Mouse (Mus musculus): ENCODE data around the gene Pnkd. TPM values are rescaled to one million over a fixed set of nuclear protein-coding genes. Genes with fewer than 3 reads are reported as not detected.

Gene Pnkd
- polyA plus RNA-seq, 1 experiment from 2014 or later = 104 TPM

- ATAC-seq (ENCODE audit: insufficient number of reproducible peaks, low FRiP score, low TSS enrichment, low read depth) = no peak
- WGBS = 79% methylated on average over 10 of the region's 10 CpGs
These were observed 90.8 kb downstream of the Pnkd start for GRCm38 (mm10) chr1:74375561-74375960.

DNA sequence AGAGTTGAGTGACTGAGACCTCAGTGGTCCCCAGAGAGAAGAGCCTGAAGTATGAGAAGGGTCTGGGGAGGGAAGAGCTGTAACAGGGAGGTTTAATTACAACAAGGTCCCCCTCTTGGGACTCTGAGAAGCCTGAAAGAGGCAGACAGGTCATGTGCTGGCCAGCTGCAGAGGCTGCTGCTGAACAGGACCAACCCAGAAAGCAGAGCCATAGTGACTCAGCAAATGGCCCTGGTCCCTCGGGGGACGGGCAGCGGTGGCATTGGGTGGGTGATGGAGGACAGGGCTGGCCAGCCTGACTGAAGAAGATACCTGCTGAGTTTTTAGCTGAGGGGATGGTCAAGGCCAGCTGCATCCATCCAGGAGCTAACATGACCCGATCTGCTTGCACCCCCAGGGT is 91.7 kb downstream of the Pnkd start:
- Histone ChIP-seq H3K4me3 (no peak overlapping the region), H3K36me3 (no peaks in the 10 kb centered on the region), H3K27me3 (no peaks in the 10 kb centered on the region), H3K9me3 (no peaks in the 10 kb centered on the region), H3K4me1 (peaks cover 12% of the 10 kb centered on the region; the same call in 1 of the 2 replicates), H3K4me2 (no peak overlapping the region), H3K27ac (no peak overlapping the region), H3K9ac (no peak overlapping the region)
- no peak for ATAC-seq (ENCODE audit: insufficient number of reproducible peaks, low FRiP score, low TSS enrichment, low read depth)
- 70% methylated on average over 4 of the region's 4 CpGs for WGBS

More at GRCm38 (mm10) chr1:74375561-74375960, 90.8 kb downstream of the Pnkd start:
- Histone ChIP-seq H3K36me3 (no peaks in the 10 kb centered on the region), H3K4me3 (no peak overlapping the region), H3K27ac (no peak overlapping the region), H3K27me3 (no peaks in the 10 kb centered on the region), H3K4me2 (no peak overlapping the region), H3K4me1 (peaks cover 12% of the 10 kb centered on the region; the same call in 1 of the 2 replicates), H3K9me3 (no peaks in the 10 kb centered on the region), H3K9ac (no peak overlapping the region)

GRCm38 (mm10) chr1:74379058-74379504 is 94.4 kb downstream of the Pnkd start:
- WGBS = 65% methylated on average over 7 of the region's 7 CpGs
- Histone ChIP-seq H3K9ac (no peak overlapping the region), H3K27ac (no peak overlapping the region), H3K4me3 (no peak overlapping the region), H3K4me2 (no peak overlapping the region), H3K4me1 (peaks cover 12% of the 10 kb centered on the region; the same call in 1 of the 2 replicates), H3K27me3 (no peaks in the 10 kb centered on the region), H3K9me3 (no peaks in the 10 kb centered on the region), H3K36me3 (no peaks in the 10 kb centered on the region)
- no peak for ATAC-seq (ENCODE audit: insufficient number of reproducible peaks, low FRiP score, low TSS enrichment, low read depth)

GRCm38 (mm10) chr1:74380484-74380883 is 95.8 kb downstream of the Pnkd start:
- no peak overlapping the region for H3K4me2 ChIP-seq
- no peak overlapping the region for H3K9ac ChIP-seq
- ATAC-seq (ENCODE audit: insufficient number of reproducible peaks, low FRiP score, low TSS enrichment, low read depth) = no peak
- H3K9me3 ChIP-seq = no peaks in the 10 kb centered on the region
- H3K4me3 ChIP-seq = no peak overlapping the region
- H3K27ac ChIP-seq = no peak overlapping the region
- peaks cover 6% of the 10 kb centered on the region; the same call in 1 of the 2 replicates for H3K4me1 ChIP-seq
- H3K27me3 ChIP-seq = no peaks in the 10 kb centered on the region
- 84% methylated on average over 5 of the region's 5 CpGs for WGBS
- no peaks in the 10 kb centered on the region for H3K36me3 ChIP-seq

DNA sequence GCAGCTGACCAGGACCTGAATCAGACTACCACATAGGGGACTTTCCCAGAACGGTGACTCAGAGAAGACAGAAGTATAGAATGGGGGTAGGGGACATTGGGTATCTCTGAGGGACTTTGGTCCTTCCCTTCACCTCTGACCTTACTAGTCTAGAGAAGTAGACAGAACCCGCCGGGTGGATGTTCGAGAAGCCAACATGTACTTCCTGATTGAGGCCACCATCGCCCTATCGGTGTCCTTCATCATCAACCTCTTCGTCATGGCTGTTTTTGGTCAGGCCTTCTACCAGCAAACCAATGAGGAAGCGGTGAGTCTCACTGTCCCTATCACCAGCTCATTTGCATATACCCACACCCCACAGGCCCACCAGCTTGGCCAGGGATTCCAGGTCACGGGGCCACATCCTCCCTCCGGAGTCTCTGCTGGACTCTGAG is 96.9 kb downstream of the Pnkd start:
- Histone ChIP-seq H3K27me3 (no peaks in the 10 kb centered on the region), H3K4me3 (no peak overlapping the region), H3K27ac (no peak overlapping the region), H3K4me2 (no peak overlapping the region), H3K9me3 (no peaks in the 10 kb centered on the region), H3K4me1 (peaks cover 3% of the 10 kb centered on the region), H3K36me3 (no peaks in the 10 kb centered on the region), H3K9ac (no peak overlapping the region)
- no peak for ATAC-seq (ENCODE audit: insufficient number of reproducible peaks, low FRiP score, low TSS enrichment, low read depth)
- WGBS = 86% methylated on average over 10 of the region's 10 CpGs

DNA sequence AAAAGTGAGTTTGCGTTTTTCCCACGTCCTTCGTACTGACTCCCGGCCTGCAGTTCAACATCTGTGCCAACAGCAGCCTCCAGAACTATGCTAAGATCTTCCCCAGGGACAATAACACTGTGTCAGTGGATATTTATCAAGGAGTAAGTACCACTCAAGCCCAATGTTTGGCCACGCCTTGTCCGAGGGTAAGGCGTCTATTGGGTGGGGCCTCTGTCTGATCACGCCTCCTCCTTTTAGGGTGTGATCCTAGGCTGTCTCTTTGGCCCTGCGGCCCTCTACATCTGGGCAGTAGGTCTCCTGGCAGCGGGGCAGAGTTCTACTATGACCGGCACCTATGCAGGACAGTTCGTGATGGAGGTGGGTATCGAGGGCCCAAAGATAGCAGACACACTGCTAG is 98.7 kb downstream of the Pnkd start:
- H3K9ac ChIP-seq = no peak overlapping the region
- H3K36me3 ChIP-seq = no peaks in the 10 kb centered on the region
- 82% methylated on average over 13 of the region's 13 CpGs for WGBS
- H3K4me3 ChIP-seq = no peak overlapping the region
- H3K27ac ChIP-seq = no peak overlapping the region
- H3K9me3 ChIP-seq = no peaks in the 10 kb centered on the region
- no peaks in the 10 kb centered on the region for H3K27me3 ChIP-seq
- ATAC-seq (ENCODE audit: insufficient number of reproducible peaks, low FRiP score, low TSS enrichment, low read depth) = no peak
- H3K4me2 ChIP-seq = no peak overlapping the region
- peaks cover 12% of the 10 kb centered on the region for H3K4me1 ChIP-seq

- ATAC-seq (ENCODE audit: insufficient number of reproducible peaks, low FRiP score, low TSS enrichment, low read depth) = no peak
- Histone ChIP-seq H3K9ac (no peak overlapping the region), H3K4me2 (no peak overlapping the region), H3K4me1 (peaks cover 21% of the 10 kb centered on the region), H3K27ac (no peak overlapping the region), H3K36me3 (no peaks in the 10 kb centered on the region), H3K9me3 (no peaks in the 10 kb centered on the region), H3K27me3 (no peaks in the 10 kb centered on the region), H3K4me3 (no peak overlapping the region)
- 85% methylated on average over 8 of the region's 8 CpGs for WGBS
These were observed 99.8 kb downstream of the Pnkd start for GRCm38 (mm10) chr1:74384525-74384924.

DNA sequence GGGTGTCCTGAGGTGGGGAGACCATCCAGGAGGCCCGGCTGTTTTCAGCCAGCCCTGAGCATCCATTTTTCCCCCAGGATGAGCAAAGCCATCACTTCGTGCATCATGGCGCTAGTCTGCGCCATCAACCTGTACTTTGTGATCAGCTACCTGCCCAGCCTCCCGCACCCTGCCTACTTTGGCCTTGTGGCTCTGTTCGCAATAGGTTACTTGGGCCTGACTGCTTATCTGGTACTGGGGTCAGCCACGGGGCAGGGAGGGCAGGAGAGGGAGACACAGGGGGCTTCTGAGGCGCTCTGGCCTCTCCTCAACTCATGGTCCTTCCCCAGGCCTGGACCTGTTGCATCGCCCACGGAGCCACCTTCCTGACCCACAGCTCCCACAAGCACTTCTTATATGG is 100.3 kb downstream of the Pnkd start:
- peaks cover 26% of the 10 kb centered on the region for H3K4me1 ChIP-seq
- H3K27ac ChIP-seq = no peak overlapping the region
- WGBS = 94% methylated on average over 10 of the region's 10 CpGs
- no peak overlapping the region for H3K4me3 ChIP-seq
- H3K4me2 ChIP-seq = no peak overlapping the region
- no peaks in the 10 kb centered on the region for H3K27me3 ChIP-seq
- no peak overlapping the region for H3K9ac ChIP-seq
- H3K36me3 ChIP-seq = no peaks in the 10 kb centered on the region
- no peaks in the 10 kb centered on the region for H3K9me3 ChIP-seq
- no peak for ATAC-seq (ENCODE audit: insufficient number of reproducible peaks, low FRiP score, low TSS enrichment, low read depth)

GRCm38 (mm10) chr1:74385531-74385930 is 100.8 kb downstream of the Pnkd start:
- H3K9ac ChIP-seq = no peak overlapping the region
- H3K27ac ChIP-seq = no peak overlapping the region
- no peaks in the 10 kb centered on the region for H3K27me3 ChIP-seq
- ATAC-seq (ENCODE audit: insufficient number of reproducible peaks, low FRiP score, low TSS enrichment, low read depth) = no peak
- peaks cover 31% of the 10 kb centered on the region for H3K4me1 ChIP-seq
- no peak overlapping the region for H3K4me3 ChIP-seq
- H3K4me2 ChIP-seq = no peak overlapping the region
- WGBS = 87% methylated on average over 8 of the region's 8 CpGs
- no peaks in the 10 kb centered on the region for H3K9me3 ChIP-seq
- H3K36me3 ChIP-seq = no peaks in the 10 kb centered on the region

- H3K4me2 ChIP-seq = peak overlapping the region; percentile 67
- ATAC-seq (ENCODE audit: insufficient number of reproducible peaks, low FRiP score, low TSS enrichment, low read depth) = no peak
- H3K4me3 ChIP-seq = peak overlapping the region; percentile 55
- peaks cover 37% of the 10 kb centered on the region for H3K4me1 ChIP-seq
- H3K9ac ChIP-seq = peak overlapping the region; percentile 41; the same call in 1 of the 2 replicates
- no peaks in the 10 kb centered on the region for H3K36me3 ChIP-seq
- no peaks in the 10 kb centered on the region for H3K9me3 ChIP-seq
- H3K27ac ChIP-seq = peak overlapping the region; percentile 99
- no peaks in the 10 kb centered on the region for H3K27me3 ChIP-seq
- WGBS = 50% methylated on average over 7 of the region's 10 CpGs
These were observed 101.6 kb downstream of the Pnkd start for GRCm38 (mm10) chr1:74386363-74386713.

- H3K36me3 ChIP-seq = no peaks in the 10 kb centered on the region
- 1% methylated on average over 26 of the region's 26 CpGs for WGBS
These were observed 102.1 kb downstream of the Pnkd start for GRCm38 (mm10) chr1:74386714-74387385.

GRCm38 (mm10) chr1:74387386-74387988 is 102.8 kb downstream of the Pnkd start:
- no peak for ATAC-seq (ENCODE audit: insufficient number of reproducible peaks, low FRiP score, low TSS enrichment, low read depth)
- 45% methylated on average over 15 of the region's 15 CpGs for whole genome bisulfite sequencing

More at GRCm38 (mm10) chr1:74386714-74387385, 102.1 kb downstream of the Pnkd start:
- H3K9ac ChIP-seq = peak overlapping the region; percentile 41
- H3K4me1 ChIP-seq = peaks cover 37% of the 10 kb centered on the region
- H3K4me3 ChIP-seq = peak overlapping the region; percentile 55
- peak overlapping the region; percentile 99 for H3K27ac ChIP-seq
- no peaks in the 10 kb centered on the region for H3K27me3 ChIP-seq
- no peaks in the 10 kb centered on the region for H3K9me3 ChIP-seq
- H3K4me2 ChIP-seq = peak overlapping the region; percentile 67
- peak; percentile 89 for ATAC-seq (ENCODE audit: insufficient number of reproducible peaks, low FRiP score, low TSS enrichment, low read depth)

More at GRCm38 (mm10) chr1:74387386-74387988, 102.8 kb downstream of the Pnkd start:
- Histone ChIP-seq H3K4me3 (peak overlapping the region; percentile 55), H3K27me3 (no peaks in the 10 kb centered on the region), H3K27ac (peak overlapping the region; percentile 99), H3K9me3 (no peaks in the 10 kb centered on the region), H3K4me2 (peak overlapping the region; percentile 67), H3K9ac (0 out of 2 replicates have a peak overlapping the region, but pooled peaks have one; percentile 41), H3K4me1 (peaks cover 37% of the 10 kb centered on the region), H3K36me3 (no peaks in the 10 kb centered on the region)

All from limb, embryonic 15.5 days (tissue).